Mouse (Mus musculus) urinary bladder, postnatal 4 days (tissue): ENCODE measurements around the gene Gpc3.

ENCODE experiments used
- DNase-seq, 2 experiments: peaks; one replicate each; pipeline ENCODE4 v3.0.0; 2021 to 2022; ENCODE audit warnings: low spot score in 2 of 2

Gene Gpc3

DNA sequence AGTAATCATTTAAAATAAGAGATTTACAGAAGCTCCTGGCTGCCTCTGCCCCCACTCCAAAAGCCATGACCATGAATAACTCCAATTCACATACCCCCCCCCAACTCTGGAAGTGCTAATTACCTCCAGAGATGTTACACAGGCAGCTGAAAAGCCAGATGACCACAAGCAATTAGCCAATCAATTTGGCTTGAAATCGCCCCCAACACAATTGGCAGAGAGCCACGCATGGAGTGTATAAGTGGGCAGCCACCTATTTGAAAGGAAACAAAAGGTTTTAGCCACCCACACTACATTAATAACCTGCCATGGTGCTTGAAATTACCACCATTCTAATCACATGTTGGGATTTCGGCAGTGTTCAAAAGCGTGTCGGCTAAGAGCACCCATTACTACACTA is 55.2 kb downstream of the Gpc3 start:
- no peak for DNase-seq

GRCm38 (mm10) chrX:52557489-52557888 is 56.3 kb downstream of the Gpc3 start:
- peak in 1 of 2 experiments; percentile 29 for DNase-seq

- no peak for DNase-seq
Observed at GRCm38 (mm10) chrX:52551296-52551695, 62.5 kb downstream of the Gpc3 start.

GRCm38 (mm10) chrX:52544623-52545022 is 69.1 kb downstream of the Gpc3 start:
- DNase-seq = no peak

GRCm38 (mm10) chrX:52537282-52537681 is 76.5 kb downstream of the Gpc3 start:
- no peak for DNase-seq

- DNase-seq = no peak
Observed at GRCm38 (mm10) chrX:52533766-52534165, 80.0 kb downstream of the Gpc3 start.

DNA sequence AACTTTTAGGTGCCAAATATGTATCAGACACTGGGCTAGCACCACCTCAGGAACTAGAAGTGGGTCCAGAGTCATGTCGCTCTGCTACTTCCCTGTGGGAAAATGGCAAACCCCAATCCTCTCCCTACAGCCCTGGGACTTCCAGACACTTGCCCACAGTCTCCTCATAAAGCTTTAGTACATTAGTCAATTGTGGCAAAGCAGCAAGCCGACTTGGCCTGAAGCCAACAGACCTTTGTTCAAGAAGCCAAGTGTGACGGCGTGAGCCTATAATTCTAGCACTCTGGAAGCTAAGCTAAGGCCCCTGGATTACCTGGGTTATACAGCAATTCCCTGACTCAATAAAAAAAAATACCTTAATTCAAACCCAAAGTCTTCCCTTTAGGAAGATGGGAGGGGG is 80.7 kb downstream of the Gpc3 start:
- no peak for DNase-seq

DNA sequence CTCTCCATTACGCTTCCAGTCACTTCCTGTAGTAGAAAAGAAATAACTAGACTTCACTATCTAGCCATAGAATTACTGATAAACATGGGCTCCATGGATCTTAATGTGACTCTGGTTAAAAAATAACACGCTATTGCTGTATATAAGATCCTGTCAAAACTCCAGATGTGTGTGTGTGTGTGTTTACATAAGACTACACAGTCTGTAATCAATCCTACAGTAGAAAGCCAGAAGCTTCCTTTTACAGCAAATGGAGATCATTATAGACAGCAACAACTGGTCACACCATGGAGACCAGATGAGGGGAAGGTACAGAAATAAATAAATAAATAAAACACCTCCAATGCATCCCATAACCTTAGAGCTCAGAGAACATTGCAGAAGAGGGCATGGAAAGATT is 81.6 kb downstream of the Gpc3 start:
- DNase-seq = no peak

- DNase-seq = no peak
Observed at GRCm38 (mm10) chrX:52526086-52526485, 87.7 kb downstream of the Gpc3 start.

DNA sequence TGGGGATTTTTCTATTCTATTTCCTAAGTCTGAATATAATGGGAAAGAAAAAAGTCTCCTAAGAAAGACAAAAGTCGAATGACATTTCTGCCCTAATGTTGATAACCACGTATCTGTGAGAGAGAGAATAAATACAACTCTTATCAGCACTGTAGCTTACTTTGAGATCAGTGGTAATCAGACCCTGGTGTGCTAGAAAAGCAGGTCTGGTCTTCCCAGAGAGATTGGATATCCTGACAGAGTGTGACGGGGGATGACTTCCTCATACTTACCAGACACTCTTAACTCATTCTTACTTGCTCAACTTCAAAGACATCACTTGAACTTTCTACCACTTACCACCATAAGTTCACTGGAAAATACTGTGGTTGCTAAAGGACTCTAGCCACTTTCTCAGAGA is 88.6 kb downstream of the Gpc3 start:
- no peak for DNase-seq

GRCm38 (mm10) chrX:52514553-52514952 is 99.2 kb downstream of the Gpc3 start:
- no peak for DNase-seq

GRCm38 (mm10) chrX:52511151-52511550 is 102.6 kb downstream of the Gpc3 start:
- DNase-seq = no peak

- DNase-seq = no peak
Observed at GRCm38 (mm10) chrX:52503857-52504256, 109.9 kb downstream of the Gpc3 start.

DNA sequence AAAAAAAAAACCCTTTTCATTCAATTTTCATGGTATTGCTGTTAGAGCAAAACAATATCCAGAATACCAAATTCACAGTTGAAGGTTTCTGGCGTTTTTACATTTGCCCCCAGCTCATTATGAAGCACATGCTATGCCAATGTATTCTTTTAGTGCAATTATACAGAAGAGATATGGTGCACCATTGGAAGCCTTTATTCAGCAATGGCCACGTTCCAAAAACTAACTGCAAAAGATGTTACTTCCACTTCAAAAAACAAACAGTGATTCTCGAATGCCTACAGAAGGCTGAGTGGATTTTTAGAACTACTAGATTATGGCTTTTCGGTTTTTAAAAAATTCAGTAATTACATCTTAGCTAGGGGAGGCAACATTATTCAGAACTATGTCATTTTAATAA is 124.3 kb downstream of the Gpc3 start:
- DNase-seq = no peak

DNA sequence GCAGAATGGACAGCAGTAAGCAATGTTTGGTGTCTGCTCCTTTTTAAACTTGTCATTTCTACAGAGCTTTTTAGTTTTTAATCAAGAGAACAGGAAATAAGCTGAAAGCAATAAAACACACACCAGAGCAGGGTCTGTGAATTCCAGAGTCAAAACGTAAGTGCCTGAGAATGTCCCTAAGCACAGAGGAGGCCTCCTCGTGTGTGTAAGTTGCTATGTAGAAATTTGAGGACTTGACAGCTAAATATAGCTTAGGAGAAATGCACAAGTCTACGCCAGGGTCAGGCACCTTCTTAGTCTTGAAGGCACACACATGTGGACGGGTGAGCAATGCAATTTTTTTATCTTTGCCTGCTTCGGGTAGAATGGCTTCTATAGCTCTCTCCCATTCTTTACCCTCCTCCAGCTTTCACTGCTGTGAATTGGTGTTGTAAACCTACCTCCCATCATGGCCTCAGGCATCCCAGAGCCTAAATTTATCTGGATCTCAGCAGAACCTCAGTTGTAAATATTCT is 158.6 kb downstream of the Gpc3 start:
- DNase-seq = no peak

DNA sequence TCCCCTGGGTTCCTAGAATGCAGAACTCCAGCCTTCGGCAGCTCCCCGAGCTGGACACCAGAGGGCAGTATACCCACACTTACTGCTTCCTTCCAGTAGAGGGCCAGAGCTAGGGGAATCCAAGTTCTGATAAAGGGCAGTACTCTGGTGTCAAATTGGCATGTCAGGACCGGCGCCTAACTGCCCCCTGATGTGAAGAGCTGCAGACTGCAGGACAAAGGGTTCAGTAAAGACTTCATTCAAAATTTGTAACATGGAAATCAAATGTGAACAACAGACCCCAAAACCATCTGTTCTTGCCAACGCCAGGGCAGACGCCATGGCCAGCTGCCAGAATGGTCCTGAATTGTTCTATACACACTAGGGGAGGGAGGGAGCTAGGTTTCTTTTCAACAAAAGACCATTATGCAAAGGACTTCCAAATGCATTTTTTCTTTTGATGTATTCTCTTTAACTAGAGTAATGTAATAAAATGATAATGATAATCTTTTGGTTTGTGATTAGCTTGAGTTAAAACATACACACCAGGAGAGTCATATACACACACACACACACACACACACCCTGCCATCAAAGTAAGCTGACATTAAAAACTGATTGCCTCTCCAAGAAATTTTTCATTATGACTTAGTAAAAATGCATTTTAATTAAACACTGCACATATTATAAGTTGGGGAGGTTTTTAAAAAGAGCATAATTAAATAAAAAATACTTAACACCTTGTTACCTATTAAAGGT is 160.1 kb downstream of the Gpc3 start:
- DNase-seq = peak; percentile 36 to 70

GRCm38 (mm10) chrX:52449177-52449576 is 164.6 kb downstream of the Gpc3 start:
- no peak for DNase-seq

DNA sequence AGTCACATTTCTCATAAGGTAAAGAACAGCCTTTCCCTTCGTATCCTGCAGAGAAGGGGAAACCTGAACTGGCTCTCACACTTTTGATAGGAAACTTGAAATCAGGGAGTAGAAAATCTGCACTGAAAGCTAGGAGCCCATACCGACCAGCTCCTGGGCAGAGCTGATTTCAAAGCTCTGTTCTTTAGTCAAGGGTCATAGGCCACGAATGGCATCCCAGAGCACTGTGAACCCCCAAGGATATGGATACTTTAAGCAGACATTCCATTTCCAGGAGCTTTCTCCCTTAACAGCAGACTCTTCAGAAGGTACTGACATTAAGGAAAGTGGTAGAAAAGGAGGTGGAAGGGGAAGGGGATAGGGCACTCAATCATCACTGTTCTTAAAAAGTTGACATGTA is 165.3 kb downstream of the Gpc3 start:
- DNase-seq = no peak

- no peak for DNase-seq
Observed at GRCm38 (mm10) chrX:52446530-52446929, 167.2 kb downstream of the Gpc3 start.

- no peak for DNase-seq
Observed at GRCm38 (mm10) chrX:52444977-52445376, 168.8 kb downstream of the Gpc3 start.

GRCm38 (mm10) chrX:52441798-52442197 is 172.0 kb downstream of the Gpc3 start:
- DNase-seq = no peak

DNA sequence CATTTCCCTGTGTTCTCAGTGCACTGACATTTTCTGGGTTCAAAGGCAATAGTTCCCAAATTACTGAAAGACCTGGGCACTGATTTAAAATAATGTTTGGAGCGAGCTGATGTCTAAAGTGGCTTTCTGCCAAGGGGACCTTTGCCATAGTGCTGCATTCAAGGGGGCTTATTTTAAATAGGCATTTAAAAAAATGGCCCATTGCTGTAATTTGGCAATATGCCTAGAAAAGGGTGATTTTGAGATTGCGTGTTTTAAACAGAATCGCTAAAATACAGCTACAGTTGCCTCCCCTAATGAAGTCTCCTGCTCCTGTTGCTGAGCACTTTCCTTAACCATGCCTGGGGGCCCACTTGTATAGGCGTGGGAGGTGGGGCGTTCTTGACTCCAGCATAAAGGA is 174.3 kb downstream of the Gpc3 start:
- DNase-seq = no peak

DNA sequence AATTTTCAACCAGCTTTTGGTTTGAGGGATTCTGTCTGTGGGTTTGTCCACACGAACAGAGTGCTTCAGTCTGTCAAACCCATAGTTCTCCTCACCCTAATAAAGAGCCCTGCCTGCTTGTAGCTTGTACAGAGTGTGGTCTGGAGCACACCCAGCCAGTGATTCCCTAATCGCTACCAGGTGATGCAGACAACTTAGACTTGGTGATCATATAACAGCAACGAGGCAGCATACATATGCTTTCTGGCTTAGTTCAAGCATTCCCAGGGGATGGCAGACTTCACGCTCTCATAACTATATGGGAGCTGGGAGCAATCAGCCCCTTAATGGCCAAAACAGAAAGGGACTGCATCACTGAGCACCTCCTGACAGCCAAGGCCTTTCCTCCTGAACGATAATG is 188.1 kb downstream of the Gpc3 start:
- DNase-seq = no peak

- no peak for DNase-seq
Observed at GRCm38 (mm10) chrX:52419850-52420249, 193.9 kb downstream of the Gpc3 start.
